Mouse (Mus musculus) spleen, adult 2 months (tissue): Measurements from ENCODE around the gene Rgs11.

ENCODE experiments used
- CTCF ChIP-seq: fragments of 200-500 bp; IDR thresholded peaks from 2 replicates; pipeline ENCODE4 v1.5.1; 2011; ENCODE audit warnings: mild to moderate bottlenecking, inconsistent platforms; ENCODE audit not compliant: insufficient read depth, insufficient read length, insufficient replicate concordance; ENCODE audit errors: extremely low read depth
- POLR2A ChIP-seq: fragments of 200-500 bp; IDR thresholded peaks from 2 replicates; pipeline ENCODE4 v1.6.1; 2011; ENCODE audit warnings: low read depth, low read length, inconsistent platforms

DNA sequence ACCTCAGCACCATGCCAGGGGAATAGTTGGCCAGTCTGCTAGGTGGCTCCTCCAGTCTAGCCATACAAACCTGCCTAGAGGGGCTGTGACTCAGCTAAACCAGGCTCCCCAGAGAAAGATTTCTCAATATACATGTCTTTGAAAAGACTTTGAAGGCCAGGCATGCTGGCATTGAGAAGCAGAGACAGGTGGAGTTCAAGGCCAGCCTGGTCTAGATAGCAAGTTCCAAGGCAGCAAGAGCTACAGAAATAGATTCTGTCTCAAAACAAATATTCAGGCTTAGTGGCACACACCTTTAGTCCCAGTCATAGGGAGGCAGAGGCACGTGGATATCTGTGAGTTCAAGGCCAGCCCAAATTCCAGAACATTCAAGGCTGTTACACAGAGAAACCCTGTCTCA lies 3.6 kb downstream of the Rgs11 start:
- no peak for TF ChIP-seq CTCF
- no peak for TF ChIP-seq POLR2A
